Mouse (Mus musculus): ENCODE measurements around the gene Sp100.
"Not testable (repeated sequence)": the region's sequence is repeated elsewhere in the genome, so short reads cannot be mapped to it uniquely, and the experiment has no call there.

GRCm38 (mm10) chr1:85600078-85600477 lies 49.7 kb upstream of the Sp100 start, which contains the start of gene Sp140:
- TF ChIP-seq CTCF (IDR thresholded peaks at IDR 0.05; ENCODE audit: extremely low read depth, insufficient read depth, insufficient read length, insufficient replicate concordance); POLR2A (IDR thresholded peaks at IDR 0.05; ENCODE audit: low read depth, low read length): not testable (repeated sequence)

All from spleen, adult 2 months (tissue).